Mouse (Mus musculus) forelimb bud, embryonic 11.5 days (tissue): ENCODE measurements around the gene Cmtm2a.
"Not testable (repeated sequence)": the region's sequence is repeated elsewhere in the genome, so short reads cannot be mapped to it uniquely, and the experiment has no call there.

Experiments used
- DNase-seq: peaks from one replicate; pipeline ENCODE4 v3.0.0-alpha.2; 2012; ENCODE audit warnings: low read depth, low spot score

Gene Cmtm2a

DNA sequence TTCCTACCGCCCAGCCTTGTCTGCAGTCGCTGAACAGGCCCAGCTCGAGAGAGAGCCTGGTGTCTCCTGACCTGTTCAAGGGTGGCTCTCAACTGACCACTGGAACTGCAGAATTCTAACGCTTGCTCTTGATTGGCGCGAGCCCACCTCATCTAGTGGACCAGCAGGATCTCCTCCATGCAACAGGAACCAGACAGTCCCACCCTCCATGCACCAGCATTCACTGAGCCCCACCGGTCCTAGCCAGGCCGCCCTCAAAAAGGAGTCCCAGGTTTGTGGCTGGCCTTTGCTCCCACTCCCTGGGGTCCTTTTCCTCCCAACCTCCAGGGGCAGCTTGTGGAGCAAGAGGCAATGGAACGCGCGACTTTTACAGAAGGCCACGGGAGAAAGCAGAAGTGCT, at the start of gene Cmtm2a:
TSS of gene Cmtm2a (minus strand) at position 101 of the 400 bp plus-strand sequence.
- not testable (repeated sequence) for DNase-seq

DNA sequence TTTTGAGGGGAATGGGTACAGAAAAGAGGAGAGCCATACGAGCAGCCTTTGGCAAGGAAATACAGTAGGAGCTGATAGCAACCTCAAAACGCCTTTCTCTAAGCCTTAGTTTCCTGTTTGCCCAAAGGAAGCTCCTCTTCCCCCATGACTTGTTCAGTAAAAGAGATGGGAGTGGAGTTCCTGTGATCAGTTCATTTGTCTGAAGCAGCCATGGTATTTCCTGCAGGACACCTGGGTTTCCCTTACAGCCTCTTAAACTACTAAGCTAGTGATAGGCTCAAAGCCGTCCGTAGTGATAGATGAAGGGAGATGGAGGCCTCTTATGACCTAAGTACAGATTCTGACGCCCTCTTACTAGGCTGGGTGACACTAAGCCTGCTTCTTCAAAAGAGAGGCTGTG, 49.4 kb upstream of the Cmtm2a start:
- DNase-seq, result no peak

DNA sequence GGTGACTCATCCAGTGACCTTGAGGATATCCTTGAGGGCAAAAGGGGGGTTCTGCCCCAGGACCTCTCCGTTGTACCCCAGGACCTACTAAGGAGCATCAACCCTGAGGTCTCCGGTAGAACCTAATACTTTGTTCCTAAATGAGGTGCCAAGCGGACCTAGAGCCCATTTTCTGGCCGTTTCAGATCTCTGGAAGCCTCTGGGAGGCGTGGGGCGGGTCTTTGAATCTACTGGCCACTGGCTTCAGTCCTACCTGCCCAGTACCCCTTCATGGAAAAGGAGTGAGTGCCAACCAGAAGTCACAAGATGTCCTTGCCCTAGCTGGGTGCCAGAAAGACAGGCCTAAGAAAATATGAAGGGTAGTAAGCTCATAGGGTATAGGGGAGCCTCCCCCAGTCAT, 48.7 kb upstream of the Cmtm2a start:
- DNase-seq, result no peak

DNA sequence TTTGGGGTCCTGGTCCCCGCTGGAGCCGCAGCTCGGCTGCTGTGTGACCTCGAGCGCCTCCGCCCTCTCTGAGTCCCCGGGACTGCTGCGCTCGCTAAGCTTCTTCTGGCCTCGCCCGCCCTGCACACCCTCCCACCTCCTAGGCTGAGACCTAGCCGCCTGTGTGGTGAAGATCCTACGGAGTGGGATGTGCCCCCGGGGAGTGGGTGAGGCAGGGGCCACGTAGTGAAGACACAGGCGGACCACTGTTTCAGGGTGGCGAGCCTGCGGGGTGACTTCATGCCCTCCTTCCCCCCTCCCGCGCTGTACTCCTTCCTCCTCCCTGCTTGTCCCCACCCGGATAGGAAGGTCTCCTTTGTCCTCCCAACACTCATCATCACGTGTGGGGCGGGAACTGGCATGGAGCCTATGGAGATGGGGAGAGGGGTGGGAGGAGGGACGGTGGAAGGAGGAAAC, 48.2 kb upstream of the Cmtm2a start:
- peak; percentile 66 for DNase-seq

DNA sequence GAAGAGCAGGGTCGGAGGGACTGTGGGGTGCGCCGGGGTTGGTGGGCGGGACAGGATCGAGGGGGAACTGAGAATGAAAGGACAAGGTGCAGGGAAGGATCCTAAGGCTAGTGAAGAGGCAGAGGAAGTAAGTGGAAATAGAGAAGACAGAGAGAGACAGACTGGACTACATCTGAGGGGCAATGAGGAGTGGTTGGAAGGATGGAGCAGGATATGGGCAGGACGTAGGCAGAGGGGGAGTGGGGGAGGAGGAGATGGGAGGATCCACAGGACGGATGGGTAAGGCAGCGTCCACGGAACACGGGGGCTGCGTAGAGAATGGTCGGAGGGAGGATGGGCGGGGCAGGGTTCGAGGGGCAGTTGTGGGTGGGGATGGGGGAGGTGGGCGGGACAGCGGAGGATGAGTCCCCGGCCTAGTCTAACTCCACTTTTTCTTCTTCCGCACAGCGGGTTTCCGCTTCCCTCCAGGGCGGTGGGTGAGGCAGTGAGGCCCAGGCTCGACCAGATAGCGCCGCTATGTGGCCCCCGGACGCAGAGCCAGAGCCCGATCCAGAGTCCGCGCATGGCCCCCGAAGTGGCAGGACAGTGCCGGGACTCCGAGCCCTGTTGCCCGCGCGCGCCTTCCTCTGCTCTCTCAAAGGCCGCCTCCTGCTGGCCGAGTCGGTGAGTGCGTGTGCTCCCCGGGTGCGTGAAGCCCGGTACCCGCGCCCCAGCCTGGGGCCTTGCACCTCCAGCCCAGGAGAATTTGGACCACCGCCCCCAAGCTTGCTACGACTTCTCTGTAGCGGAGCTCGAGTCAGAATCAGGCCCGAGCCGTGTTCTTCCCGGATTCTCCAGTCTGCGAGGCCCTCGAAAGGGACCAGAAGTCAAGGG, 47.5 kb upstream of the Cmtm2a start:
- DNase-seq, result peak; percentile 69

DNA sequence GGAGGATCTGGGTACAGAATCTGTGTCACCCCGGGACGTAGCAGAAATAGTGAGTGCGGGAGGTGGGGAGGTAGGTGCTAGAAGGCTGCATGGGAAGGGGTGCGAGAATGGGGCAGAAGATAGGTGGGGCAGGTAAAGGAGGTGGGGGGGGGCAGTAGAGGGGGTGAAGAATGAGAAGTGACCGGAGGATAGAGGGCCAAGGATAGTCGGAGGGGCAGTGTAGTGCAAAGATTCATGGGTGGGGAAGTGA, 46.9 kb upstream of the Cmtm2a start:
- no peak for DNase-seq

DNA sequence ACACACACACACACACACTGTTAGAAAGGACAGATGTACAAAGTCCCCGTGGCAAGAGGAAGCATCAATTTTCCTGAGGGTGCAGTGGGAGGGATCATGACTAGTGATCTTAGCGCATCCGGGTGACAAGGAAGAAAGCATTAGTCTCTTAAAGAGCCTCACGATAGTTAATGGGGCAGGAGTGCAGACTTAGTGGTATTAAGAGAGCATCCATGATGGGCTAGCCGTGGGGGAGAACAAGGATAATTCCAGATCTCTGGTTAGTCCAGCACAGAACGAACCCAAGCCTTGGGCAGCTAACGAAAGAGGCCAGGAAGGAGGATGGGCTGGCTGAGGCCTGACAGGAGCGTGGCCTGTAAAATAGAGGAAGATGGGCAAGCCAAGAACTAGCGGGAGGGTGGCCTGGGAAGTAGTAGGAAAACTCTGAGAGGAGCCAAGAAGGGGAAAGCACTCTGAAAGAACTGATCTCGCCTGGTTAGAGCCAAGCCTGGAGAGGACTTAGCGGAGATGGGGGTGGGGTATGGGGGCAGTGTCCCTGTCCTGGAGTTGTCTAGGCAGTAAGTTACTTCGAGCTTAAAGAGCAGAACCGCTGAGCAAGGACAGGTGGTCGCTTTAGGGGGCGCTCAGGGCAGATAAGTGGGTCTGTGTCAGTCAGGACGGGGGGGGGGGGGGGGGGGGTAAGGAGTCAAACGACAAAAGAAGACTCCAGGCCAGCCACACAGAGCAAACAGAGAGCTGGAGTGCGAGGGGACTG, 46.4 kb upstream of the Cmtm2a start, which contains the start of gene Cmtm3:
TSS of gene Cmtm3 (plus strand) at position 182 of the 754 bp plus-strand sequence.
- DNase-seq, result no peak

DNA sequence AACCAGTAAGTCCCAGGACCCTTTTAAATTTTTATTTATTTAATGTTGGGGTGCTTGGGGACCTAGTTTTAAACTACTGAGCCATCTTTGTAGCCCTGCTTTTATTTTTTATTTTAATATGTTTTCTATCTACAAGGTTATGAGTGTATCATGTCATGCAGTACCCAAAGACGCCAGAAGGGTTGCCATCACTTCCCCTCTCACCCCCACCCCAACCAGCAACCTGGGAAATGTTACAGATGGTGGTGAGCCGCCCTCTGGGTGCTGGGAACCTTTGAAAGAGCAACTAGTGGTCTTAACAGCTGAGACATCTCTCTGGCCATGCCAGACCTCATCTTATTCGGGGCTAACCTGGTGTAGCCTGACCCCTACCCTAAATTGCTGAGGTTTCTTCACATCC, 44.9 kb upstream of the Cmtm2a start:
- DNase-seq, result no peak

DNA sequence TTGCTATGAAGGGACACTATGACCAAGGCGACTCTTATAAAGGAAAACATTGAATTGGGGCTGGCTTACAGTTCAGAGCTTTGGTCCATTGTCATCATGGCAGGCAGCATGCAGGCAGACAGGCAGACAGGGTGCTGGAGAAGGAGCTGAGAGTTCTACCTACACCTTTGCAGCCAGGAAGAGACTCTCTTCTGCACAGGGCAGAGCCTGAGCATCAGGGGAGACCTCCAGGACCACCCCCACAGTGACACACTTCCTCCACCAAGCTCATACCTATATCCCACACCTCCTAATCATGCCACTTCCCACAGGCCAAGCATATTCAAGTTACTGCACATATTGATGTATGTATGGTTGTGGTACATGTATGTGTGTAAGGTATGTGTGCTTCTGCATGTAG, 43.8 kb upstream of the Cmtm2a start:
- DNase-seq, result no peak

DNA sequence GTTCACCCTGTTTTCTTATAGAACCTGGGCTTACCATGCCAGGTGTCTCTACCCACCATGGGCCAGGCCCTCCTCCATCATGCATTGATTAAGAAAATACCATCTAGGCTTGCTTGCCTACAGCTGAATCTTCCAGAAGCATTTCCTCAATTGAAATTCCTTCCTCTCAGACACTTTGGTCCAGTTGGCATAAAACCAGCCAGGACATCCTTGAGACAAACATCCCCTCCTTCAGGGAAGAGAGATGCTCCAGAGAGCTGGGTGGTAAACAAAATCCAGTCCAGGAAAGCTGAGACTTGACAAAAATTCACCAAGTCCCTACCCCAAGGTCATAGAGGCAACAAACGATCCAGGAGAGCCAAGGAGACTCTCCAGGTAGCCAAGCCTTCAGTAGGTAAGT, 41.2 kb upstream of the Cmtm2a start:
- DNase-seq, result no peak

DNA sequence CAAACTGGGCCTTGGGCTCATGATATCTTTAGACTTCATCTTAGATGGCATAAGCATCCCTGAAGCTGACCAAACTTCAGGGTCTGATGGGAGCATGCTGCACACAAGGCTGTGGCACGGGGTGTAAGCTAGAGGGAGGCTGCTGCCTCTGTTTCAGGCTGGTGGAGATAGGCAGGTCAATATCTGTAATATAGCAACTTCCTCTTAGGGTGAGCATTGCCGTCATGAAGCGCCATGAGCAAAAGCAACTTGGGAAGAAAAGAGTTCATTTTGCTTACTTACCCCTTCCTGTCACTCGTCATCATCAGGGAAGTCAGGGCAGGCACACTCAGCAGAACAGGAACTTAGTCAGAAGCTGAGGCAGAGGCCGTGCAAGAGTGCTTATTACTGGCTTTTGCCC, 40.8 kb upstream of the Cmtm2a start:
- DNase-seq, result no peak

DNA sequence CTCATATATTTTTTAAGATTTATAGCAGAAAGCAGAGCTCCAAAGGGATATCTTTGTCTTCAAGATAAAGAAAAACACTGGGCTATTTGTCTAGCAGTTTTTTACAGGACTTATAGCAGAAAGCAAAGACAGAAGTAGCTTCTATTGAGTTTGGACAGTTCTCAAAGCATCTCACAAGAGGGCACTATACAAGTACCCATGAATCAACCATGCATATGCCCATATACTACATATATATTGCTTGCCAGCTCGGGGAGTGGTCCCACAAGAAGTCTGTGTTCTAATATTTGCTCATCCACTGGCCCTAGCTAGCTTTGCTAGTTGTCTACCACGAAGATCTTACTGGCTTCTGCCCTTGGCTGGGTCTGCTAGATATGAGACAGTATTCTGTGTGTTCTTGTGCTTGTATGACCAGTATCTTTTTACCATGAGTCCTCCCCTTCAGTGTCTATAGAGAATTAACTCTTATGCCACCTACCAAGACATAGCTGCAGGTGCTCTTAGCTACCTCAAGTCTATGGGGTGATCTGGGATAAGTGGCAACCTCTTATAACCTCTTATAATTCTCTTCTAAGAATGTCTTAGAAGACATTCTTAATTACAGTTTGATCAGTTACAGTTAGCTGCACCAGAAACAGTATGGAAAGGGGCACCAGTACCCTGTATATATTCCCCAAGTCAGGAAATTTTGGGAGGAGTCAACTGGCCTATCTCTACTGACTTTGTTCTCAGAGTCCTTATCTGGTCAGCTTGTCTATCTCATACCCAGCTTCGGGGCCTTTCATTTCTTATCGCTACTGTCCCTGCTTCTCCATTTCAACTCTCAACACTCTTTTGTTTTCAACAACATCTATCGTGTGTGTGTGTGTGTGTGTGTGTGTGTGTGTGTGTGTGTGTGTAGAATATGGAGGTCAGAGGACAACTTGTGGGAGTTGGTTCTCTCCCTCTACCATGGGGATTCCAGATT, 40.0 kb upstream of the Cmtm2a start:
- DNase-seq, result no peak

DNA sequence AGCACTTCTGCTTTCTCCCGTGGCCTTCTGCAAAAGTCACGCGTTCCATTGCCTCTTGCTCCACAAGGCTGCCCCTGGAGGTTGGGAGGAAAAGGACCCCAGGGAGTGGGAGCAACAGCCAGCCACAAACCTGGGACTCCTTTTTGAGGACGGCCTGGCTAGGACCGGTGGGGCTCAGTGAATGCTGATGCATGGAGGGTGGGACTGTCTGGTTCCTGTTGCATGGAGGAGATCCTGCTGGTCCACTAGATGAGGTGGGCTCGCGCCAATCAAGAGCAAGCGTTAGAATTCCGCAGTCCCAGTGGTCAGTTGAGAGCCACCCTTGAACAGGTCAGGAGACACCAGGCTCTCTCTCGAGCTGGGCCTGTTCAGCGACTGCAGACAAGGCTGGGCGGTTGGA, 28.9 kb upstream of the Cmtm2a start, which contains the start of gene Cmtm2b:
TSS of gene Cmtm2b (plus strand) at position 301 of the 400 bp plus-strand sequence.
- DNase-seq, result not testable (repeated sequence)

DNA sequence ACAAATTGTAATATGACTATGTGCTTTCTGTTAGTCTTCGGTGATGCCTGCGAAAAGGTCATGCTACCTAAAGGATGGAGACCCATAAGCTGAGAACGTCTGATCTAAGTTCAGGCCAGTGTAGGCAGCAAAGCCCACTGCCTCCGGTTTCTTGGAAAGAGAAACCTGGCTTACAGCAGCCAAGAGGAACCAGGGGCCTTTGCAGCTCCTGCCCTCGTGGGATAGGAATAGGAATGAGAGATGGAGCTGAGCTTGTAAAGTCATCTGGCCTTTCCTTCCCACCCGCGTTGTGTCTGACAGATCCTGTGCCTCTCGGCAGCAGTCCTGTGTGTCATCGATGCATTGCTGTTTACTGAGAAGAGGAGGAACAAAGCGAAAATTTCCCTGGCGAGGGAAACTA, 28.3 kb upstream of the Cmtm2a start, which contains the start of gene Gm11020:
TSS of gene Gm11020 (plus strand) at position 301 of the 400 bp plus-strand sequence.
- DNase-seq, result not testable (repeated sequence)

DNA sequence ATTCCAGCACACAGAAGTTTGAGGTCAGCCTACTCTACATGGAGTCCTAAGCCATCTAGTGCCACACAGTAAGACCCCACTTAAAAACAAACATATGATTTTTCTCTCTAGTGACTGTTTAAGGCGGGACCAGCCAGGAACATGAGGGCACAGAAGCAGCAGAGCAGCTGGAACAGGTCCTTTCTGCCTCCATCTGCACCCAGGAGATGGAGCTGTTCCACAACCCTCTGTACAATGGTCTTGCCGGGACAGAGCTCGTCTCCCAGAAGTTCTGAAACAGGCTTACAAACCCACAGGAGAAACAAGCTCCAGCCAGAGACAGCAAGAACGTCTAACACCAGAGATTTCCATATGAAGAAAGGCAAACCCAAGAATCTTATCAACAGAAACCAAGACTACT, 20.3 kb upstream of the Cmtm2a start:
- DNase-seq, result no peak

DNA sequence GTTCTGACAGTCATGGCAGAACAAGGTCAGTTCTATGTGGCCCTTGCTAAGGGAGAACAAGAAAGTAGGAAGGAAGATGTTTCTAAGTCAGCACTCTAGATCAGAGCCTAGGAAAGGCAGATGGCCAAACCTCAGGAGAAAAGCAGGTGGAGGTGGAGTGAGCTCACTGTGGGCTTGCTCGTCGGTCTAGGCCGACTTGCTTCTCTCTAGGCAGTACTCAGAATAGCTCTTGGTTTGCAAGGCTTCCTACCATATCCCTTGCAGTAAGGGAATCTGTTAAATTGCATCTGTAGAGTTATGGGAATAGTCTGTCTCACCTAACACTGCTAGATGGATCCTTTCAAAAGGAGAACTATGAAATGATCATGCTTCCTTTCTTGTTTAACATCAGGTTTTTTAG, 19.0 kb upstream of the Cmtm2a start:
- not testable (repeated sequence) for DNase-seq

DNA sequence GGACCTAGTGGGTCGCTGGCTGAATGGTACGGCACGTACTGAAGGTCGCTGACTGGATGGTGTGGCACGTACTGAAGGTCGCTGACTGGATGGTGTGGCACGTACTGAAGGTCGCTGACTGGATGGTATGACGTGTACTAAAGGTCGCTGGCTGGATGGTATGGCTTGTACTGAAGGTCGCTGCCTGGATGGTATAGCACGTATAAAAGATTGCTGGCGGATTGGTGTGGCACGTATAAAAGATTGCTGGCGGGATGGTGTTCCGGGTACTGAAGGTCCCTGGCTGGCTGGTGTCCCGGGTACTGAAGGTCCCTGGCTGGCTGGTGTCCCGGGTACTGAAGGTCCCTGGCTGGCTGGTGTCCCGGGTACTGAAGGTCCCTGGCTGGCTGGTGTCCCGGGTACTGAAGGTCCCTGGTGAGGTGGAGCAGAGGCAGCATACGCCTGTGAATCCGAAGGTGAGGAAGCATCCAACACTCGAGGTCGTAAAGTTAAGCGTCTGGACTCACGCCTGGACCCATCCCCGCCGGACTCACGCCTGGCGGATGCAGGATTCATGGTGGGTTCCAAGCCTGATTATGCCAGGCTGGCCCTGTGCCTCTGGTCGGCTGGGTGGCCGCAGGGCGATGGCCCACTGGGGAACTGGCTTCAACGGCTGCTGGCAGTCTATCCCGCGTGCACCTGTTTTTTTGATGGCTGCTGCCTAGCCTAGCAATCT, 16.6 kb upstream of the Cmtm2a start, which contains the start of the genes Gm45711 and Cmtm1:
TSS of gene Gm45711 (minus strand) at position 641 of the 715 bp plus-strand sequence.
TSS of gene Cmtm1 (minus strand) at position 705 of the 715 bp plus-strand sequence.
- DNase-seq, result not testable (repeated sequence)

DNA sequence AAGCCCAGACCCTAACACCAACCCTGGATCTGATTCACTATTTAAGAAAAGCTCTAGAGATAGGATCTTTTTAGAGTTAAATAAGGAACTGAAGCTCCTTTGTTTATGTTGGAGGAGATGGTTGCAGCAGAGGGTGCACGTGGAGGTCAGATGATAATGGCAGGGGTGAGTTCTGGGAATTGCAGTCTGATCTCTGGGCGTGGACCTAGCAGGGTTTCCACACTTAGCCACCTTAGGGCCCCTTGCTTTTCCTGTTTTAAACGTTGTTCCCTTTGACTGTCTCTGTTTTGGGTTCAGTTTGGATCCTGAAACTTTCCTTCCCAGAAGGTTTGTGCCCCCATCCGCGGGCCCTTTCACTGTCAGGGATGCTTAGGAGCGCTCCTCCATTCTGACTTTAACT, 15.4 kb upstream of the Cmtm2a start:
- not testable (repeated sequence) for DNase-seq

DNA sequence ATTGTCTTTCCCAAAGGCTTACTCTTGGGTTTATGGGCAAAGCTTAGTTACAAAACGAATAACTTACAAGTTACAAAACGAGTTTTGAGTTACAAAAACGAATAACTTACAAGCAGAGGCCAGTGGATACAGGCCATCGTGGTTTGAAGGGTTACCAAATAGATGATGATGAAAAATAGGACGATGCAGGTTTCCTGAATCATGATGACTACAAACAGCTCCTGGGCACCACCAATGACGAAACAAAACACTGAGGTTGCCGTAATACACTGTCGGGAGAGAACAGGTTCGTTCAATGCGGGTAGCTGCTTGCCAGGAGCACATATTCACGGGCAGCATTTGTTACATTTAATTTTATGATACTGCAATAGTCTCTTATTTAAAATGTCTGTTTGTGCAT, 12.0 kb upstream of the Cmtm2a start:
- no peak for DNase-seq

DNA sequence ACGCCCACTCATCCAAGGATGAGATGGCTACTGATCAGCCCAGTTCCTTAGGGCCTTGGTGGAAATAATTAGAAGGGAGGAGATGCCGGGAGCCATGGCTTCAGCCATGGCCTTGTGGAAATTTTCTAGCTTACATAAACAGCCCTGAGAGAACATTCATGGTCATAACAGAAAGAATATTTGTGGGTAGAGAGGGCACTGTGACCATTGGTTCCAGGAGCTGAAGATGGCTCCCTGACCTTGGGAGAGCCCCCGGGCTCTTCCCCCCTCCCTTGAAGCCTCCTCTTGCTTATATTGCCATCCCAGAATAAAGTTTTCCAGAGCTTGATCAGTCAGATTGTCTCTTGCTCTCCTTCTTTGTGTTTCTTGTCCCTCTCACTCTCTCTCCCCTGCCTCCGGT, 9.6 kb upstream of the Cmtm2a start:
- DNase-seq, result not testable (repeated sequence)

DNA sequence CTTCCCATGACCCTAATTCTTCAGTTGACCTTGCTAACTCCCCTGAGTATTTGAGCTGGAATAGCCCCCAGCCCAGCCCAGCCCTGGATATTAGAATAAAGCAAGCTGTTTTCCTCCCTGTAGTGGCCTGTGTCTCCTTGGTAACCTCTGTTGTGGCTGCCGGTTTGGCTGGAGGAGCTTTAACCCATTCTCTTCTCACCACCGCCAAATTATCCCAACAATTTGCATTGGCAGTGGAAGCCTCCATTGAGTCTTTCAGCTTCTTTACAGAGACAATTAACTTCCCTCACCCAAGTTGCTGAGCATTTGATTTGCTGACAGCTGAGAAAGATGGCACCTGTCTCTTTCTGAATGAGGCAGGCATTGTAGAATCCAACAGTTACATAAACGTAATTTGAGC, 8.6 kb upstream of the Cmtm2a start:
- peak; percentile 2 for DNase-seq
